Mouse (Mus musculus) macrophage (primary cell): Measurements from ENCODE around the gene Nlgn1. TPM values are rescaled to one million over a fixed set of nuclear protein-coding genes. Genes with fewer than 3 reads are reported as not detected.
"Not testable (repeated sequence)": the region's sequence is repeated elsewhere in the genome, so short reads cannot be mapped to it uniquely, and the experiment has no call there.

Experiments used
- H3K27ac ChIP-seq: fragments of 350-480 bp; formaldehyde crosslinking; 2 replicates; pipeline ENCODE4 v1.9.0; 2021
- H3K36me3 ChIP-seq: fragments of 350-480 bp; formaldehyde crosslinking; 2 replicates; pipeline ENCODE4 v1.9.0; 2021; ENCODE audit errors: inconsistent target
- H3K4me3 ChIP-seq: fragments of 350-480 bp; formaldehyde crosslinking; 2 replicates; pipeline ENCODE4 v1.9.0; 2021; ENCODE audit errors: inconsistent target
- H3K79me2 ChIP-seq: fragments of 350-480 bp; formaldehyde crosslinking; 2 replicates; pipeline ENCODE4 v1.9.0; 2021; ENCODE audit errors: inconsistent target
- WGBS: methylation state at CpG from one replicate; pipeline ENCODE4 v1.1.7; 2026; ENCODE audit warnings: inconsistent platforms; ENCODE audit not compliant: missing documents; 5-methylcytosine and 5-hydroxymethylcytosine counted together
- polyA plus RNA-seq: library from polyadenylated mRNA; stranded (reverse); fragments of 250-400 nt; gene quantifications from 3 replicates; pipeline ENCODE4 v1.2.4, GENCODE M21; 2018; ENCODE audit warnings: inconsistent platforms

Nlgn1 gene
- polyA plus RNA-seq, 1 experiment from 2014 or later: not detected

DNA sequence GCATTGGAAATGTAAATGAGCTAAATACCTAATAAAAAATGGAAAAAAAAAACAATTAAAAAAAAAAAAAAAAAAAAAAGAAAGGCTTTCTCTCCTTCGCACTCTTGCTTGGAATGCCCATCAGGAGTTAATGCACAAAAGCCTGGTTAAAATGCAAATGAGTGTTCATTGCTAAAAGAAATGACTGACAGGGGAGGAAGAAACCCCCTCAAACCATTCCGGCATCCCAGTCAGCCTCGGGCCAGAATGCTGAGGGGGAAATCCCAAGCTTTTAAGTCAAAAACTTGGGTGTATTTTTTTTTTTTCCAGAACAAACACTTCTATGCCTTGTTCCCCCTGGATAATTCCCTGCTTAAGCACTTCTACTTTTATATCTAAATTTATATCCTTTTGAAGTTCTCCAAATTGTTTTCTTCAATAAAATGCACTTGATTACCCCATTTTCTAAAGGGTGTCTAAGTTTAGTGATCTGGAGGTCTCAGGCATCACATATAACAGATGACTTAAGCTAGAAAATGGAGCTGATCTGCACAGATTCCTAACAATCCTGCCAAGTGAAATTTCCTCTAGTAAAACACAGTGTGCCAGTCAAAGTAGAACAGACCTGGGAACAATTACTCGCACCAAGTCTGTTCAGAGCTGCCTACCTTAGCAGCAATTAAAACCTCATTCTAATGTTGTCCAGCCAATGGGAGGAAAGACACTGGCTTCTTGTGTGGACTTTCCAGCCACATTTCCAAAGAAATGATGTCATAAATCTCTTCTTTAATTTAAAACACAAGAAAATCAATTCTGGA, 686.2 kb downstream of the Nlgn1 start:
- no peaks in the 10 kb centered on the region for H3K36me3 ChIP-seq
- H3K4me3 ChIP-seq: no peak overlapping the region
- no peaks in the 10 kb centered on the region for H3K79me2 ChIP-seq
- WGBS: 88% methylated on average over 4 of the region's 4 CpGs
- H3K27ac ChIP-seq: no peak overlapping the region

DNA sequence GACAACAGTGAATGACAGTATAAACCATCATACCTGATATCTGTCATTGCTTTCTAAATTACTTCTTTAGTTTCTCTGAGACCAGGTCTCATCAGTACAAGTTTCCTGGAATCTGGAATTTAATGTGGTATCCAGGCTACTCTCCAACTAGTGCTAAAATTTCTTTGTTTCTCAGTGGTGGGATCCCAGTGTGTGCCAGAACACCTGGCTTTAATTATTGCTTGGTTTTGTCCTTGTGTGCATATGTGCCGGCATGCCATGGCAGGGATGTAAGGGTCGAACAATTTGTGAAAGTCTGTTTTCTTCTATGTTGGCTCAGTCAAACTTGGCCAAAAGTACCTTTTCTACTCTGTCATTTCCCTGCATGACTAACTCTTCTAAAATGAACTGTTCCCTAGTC, 703.1 kb downstream of the Nlgn1 start:
- 97% methylated on average over 2 of the region's 2 CpGs for WGBS
- Histone ChIP-seq H3K79me2 (no peaks in the 10 kb centered on the region), H3K4me3 (no peak overlapping the region), H3K36me3 (no peaks in the 10 kb centered on the region), H3K27ac (no peak overlapping the region)

GRCm38 (mm10) chr3:25606597-25606996, 725.7 kb downstream of the Nlgn1 start:
- no peaks in the 10 kb centered on the region for H3K79me2 ChIP-seq
- WGBS: 55% methylated on average over 1 of the region's 1 CpGs
- no peak overlapping the region for H3K27ac ChIP-seq
- H3K36me3 ChIP-seq: no peaks in the 10 kb centered on the region
- H3K4me3 ChIP-seq: no peak overlapping the region

- Histone ChIP-seq H3K79me2 (no peaks in the 10 kb centered on the region), H3K4me3 (no peak overlapping the region), H3K36me3 (no peaks in the 10 kb centered on the region), H3K27ac (no peak overlapping the region)
- WGBS: 78% methylated on average over 5 of the region's 5 CpGs
Observed at GRCm38 (mm10) chr3:25597513-25597912, 734.7 kb downstream of the Nlgn1 start.

GRCm38 (mm10) chr3:25575526-25575925, 756.7 kb downstream of the Nlgn1 start:
- no peaks in the 10 kb centered on the region for H3K36me3 ChIP-seq
- WGBS: 77% methylated on average over 5 of the region's 5 CpGs
- H3K4me3 ChIP-seq: no peak overlapping the region
- H3K79me2 ChIP-seq: no peaks in the 10 kb centered on the region
- no peak overlapping the region for H3K27ac ChIP-seq

- no peaks in the 10 kb centered on the region for H3K79me2 ChIP-seq
- no peaks in the 10 kb centered on the region for H3K36me3 ChIP-seq
- no peak overlapping the region for H3K27ac ChIP-seq
- WGBS: 90% methylated on average over 3 of the region's 3 CpGs
- H3K4me3 ChIP-seq: no peak overlapping the region
Observed at GRCm38 (mm10) chr3:25574840-25575239, 757.4 kb downstream of the Nlgn1 start.

GRCm38 (mm10) chr3:25558513-25558912, 773.7 kb downstream of the Nlgn1 start:
- 92% methylated on average over 1 of the region's 1 CpGs for WGBS
- H3K27ac ChIP-seq, H3K36me3 ChIP-seq: not testable (repeated sequence)

DNA sequence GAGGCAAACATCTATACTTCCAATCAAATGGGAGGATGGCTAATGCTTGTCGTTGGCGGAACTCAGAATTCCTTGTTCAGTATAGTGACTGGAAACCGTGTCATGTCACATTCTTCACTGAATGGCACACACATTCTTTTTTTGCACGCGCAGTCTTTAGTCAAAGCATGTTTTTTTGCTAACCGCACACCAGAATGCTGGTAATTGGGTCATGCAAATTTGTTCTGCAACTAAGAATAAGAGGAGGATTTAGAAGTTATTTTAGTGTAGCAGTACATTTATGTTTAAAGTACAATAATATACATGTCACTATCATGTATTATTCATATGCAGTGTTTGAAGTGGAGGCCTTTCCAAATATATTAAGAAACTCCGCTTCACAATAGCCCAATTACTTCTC, 783.2 kb downstream of the Nlgn1 start:
- H3K4me3 ChIP-seq, H3K36me3 ChIP-seq, H3K27ac ChIP-seq, H3K79me2 ChIP-seq: not testable (repeated sequence)
- WGBS: 100% methylated on average over 3 of the region's 7 CpGs

More at GRCm38 (mm10) chr3:25558513-25558912, 773.7 kb downstream of the Nlgn1 start:
- H3K79me2 ChIP-seq, H3K4me3 ChIP-seq: not testable (repeated sequence)

- no CpG with 5 or more reads among the region's 3 CpGs for WGBS
- not testable (repeated sequence) for H3K27ac ChIP-seq, H3K4me3 ChIP-seq, H3K79me2 ChIP-seq, H3K36me3 ChIP-seq
Observed at GRCm38 (mm10) chr3:25524236-25524635, 808.0 kb downstream of the Nlgn1 start.

- no peak overlapping the region for H3K27ac ChIP-seq
- H3K4me3 ChIP-seq: no peak overlapping the region
- WGBS: 85% methylated on average over 2 of the region's 2 CpGs
- no peaks in the 10 kb centered on the region for H3K36me3 ChIP-seq
- no peaks in the 10 kb centered on the region for H3K79me2 ChIP-seq
Observed at GRCm38 (mm10) chr3:25463051-25463450, 869.2 kb downstream of the Nlgn1 start.

- WGBS: 71% methylated on average over 8 of the region's 8 CpGs
- H3K79me2 ChIP-seq: no peaks in the 10 kb centered on the region
- H3K27ac ChIP-seq: no peak overlapping the region
- H3K36me3 ChIP-seq: no peaks in the 10 kb centered on the region
- H3K4me3 ChIP-seq: no peak overlapping the region
Observed at GRCm38 (mm10) chr3:25456250-25456860, 875.9 kb downstream of the Nlgn1 start.

DNA sequence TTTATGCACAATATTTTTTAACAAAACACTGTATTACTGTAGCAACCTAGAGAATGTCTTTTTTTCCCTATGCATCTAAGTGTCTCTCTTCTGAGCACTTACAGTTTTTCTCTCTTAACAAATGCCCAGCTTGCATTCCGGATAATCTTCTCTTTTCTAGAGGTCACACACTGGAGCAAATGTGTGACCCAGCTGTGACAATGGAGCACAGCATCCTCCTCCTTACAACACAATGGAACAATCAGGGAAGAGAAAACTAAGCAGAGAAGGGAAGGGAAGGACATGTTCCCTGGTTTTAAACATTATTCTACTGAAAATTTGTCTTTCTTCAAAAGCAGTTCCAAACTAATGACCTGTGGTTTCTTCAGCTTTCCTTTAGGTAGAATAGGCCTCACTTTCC, 879.9 kb downstream of the Nlgn1 start:
- H3K27ac ChIP-seq: no peak overlapping the region
- no peaks in the 10 kb centered on the region for H3K79me2 ChIP-seq
- no peak overlapping the region for H3K4me3 ChIP-seq
- 55% methylated on average over 1 of the region's 1 CpGs for WGBS
- no peaks in the 10 kb centered on the region for H3K36me3 ChIP-seq

- H3K36me3 ChIP-seq: no peaks in the 10 kb centered on the region
- H3K27ac ChIP-seq: no peak overlapping the region
- H3K79me2 ChIP-seq: no peaks in the 10 kb centered on the region
- H3K4me3 ChIP-seq: no peak overlapping the region
- 65% methylated on average over 6 of the region's 6 CpGs for whole genome bisulfite sequencing
Observed at GRCm38 (mm10) chr3:25450471-25450870, 881.8 kb downstream of the Nlgn1 start.

GRCm38 (mm10) chr3:25449356-25449755, 882.9 kb downstream of the Nlgn1 start:
- 86% methylated on average over 4 of the region's 4 CpGs for WGBS
- Histone ChIP-seq H3K36me3 (no peaks in the 10 kb centered on the region), H3K4me3 (no peak overlapping the region), H3K79me2 (no peaks in the 10 kb centered on the region), H3K27ac (no peak overlapping the region)

GRCm38 (mm10) chr3:25447181-25447580, 885.1 kb downstream of the Nlgn1 start:
- Histone ChIP-seq H3K36me3 (no peaks in the 10 kb centered on the region), H3K79me2 (no peaks in the 10 kb centered on the region), H3K4me3 (no peak overlapping the region), H3K27ac (no peak overlapping the region)
- 83% methylated on average over 1 of the region's 1 CpGs for WGBS
